Mouse (Mus musculus): ENCODE results near the gene Lrrc4.

Gene Lrrc4

GRCm38 (mm10) chr6:28614856-28615255, 216.7 kb downstream of the Lrrc4 start:
- DNase-seq (ENCODE audit: low spot score): no peak

GRCm38 (mm10) chr6:28613441-28613840, 218.1 kb downstream of the Lrrc4 start:
- DNase-seq (ENCODE audit: low spot score): no peak

Measured in T-cell, adult 2 months (primary cell).